Mouse (Mus musculus) heart, postnatal 0 days (tissue): ENCODE measurements around the gene Snx9.

ENCODE experiments used
- CTCF ChIP-seq: IDR thresholded peaks from 2 replicates; pipeline ENCODE4 v1.5.1; 2016; ENCODE audit warnings: antibody characterized with exemption, control low read depth, low read depth
- EP300 ChIP-seq: IDR thresholded peaks from 2 replicates; pipeline ENCODE4 v1.6.1; 2016; ENCODE audit warnings: antibody characterized with exemption, low read depth

DNA sequence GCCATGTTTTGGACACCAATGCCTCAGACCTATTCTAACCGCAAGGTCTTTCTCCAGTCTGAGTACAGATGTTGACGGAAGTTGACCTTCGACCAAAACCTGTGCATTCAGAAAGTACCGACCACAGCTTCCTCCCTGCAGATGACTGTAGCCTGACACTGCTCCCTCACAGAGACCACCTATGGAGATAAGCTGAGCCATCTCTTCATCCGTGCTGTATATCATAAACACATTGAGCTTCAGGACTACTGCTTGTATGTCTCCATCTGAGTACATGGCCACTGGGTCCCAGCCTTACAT is 38.5 kb upstream of the Snx9 start:
- no peak for TF ChIP-seq CTCF
- no peak for TF ChIP-seq EP300
